Mouse (Mus musculus) R1 (cell line): ENCODE results near the gene Rfng.
"Not testable (repeated sequence)": the region's sequence is repeated elsewhere in the genome, so short reads cannot be mapped to it uniquely, and the experiment has no call there.

Experiments
- DNase-seq: peaks from one replicate; pipeline ENCODE4 v3.0.0-alpha.2; 2018; ENCODE audit warnings: low read depth, low spot score

The Rfng gene

DNA sequence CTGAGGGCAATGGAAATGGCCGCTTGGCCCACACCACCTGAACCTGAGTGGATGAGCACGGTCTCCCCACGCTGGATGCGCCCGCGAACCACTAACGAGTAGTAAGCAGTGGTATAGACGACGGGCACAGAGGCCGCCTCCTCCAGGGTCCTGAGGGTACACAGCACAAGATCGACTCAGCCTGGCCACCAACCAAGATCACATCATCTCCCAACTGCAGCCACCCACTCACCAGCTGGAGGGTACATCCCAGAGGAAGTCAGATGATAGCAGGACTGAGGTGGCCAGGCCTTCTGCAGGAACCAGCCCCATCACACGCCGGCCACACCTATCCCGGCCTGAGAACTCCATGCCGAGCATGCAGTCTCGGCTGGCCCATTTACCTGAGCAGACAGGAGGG lies 28.1 kb upstream of the Rfng start:
- no peak for DNase-seq

DNA sequence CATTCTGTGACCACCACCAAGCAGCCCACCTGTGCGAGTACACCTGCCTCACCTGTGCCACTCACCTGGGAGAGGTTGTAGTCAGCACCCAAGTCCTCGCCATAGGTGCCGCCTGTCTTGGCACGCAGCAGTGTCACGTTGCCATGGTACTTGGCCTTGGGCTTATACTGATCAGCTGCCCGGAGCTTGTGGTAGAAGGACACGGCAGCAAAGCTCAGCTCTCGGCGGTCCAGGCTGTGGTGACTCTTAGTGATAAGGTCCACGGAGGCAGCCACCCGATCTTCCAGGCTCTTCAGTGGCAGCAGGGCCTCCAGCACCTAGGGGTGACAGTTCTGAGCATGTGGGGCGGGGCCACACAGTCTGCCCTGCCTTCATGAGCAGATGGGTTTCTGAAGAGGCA lies 24.0 kb upstream of the Rfng start:
- no peak for DNase-seq

DNA sequence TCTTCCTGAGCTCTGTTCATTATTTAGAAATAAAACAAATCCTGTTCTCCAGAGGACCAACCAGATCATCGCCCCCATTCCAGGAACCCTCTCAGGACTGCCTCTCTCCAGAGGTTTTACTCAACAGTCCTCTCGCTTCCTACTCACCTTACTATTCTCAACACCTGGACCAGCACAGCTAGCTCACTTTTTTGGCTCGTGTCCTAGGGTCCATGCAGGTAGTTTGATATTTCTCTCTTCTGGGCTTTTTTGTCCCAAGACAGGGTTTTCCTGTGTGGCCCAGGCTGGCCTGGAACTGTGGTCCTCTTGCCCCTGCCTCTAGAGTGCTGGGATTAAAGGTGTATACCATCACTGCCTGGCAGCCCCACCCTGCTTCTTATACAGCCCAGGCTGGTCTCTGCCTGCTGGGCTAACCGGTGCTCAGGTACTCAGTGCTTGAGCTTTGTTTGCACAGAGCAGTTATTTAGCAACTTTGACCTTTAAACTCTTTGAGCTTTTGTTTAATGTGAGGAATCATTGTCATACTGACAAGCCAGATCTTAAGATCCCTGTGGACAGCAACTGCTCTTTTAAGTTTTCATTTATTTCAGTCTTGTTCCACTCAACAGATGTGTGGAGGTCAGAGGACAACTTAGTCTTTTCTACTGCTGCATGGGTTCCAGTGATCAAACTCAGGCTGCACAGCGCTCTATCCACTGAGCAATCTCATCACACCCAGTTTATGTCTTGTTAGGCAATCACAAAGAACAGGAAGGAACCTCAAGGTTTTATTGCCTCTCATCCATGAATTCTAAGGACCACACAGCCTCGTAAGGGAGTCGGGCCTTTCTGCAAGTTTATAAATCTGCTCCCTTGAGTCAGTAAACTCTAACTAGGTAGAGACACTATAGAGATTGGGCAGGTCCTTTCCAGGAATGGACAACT lies 21.6 kb upstream of the Rfng start:
- peak; percentile 64 for DNase-seq

DNA sequence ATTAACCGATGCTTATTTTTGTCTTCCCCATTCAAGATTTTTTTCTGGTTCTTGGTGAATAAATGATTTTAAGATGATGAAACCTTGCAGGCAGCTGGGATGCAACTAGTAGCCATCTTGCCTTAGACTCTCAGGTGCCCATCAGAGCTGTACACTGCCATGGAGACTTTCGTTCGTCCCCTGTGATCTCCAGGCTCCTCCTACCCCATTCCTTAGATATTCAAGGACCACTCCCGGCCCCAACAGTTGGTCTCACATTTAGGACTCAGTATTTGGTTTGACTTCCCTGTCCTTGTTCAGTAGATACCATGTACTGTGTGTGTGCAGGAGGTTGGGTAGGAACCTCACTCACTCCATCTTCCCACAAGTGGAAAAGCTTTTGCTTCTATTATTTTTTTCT lies 20.8 kb upstream of the Rfng start:
- DNase-seq, result peak; percentile 37

DNA sequence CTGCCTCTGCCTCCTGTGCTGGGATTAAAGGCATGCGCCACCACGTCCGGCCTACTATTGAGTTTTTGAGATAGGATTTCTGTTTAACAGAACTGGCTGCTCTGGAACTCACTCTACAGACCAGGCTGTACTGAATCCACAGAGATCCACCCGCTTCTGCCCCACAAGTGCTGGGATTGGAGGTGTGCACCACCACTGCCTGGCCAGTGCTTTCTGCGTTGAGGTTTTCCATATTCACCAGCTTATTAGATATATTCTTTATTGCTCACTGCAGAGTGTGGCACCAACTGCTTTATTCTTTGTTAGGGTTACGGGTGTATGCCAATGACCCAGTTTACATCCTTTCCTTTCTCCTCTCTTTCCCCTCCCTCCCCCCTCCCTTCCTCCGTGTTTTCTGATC lies 20.3 kb upstream of the Rfng start:
- no peak for DNase-seq

DNA sequence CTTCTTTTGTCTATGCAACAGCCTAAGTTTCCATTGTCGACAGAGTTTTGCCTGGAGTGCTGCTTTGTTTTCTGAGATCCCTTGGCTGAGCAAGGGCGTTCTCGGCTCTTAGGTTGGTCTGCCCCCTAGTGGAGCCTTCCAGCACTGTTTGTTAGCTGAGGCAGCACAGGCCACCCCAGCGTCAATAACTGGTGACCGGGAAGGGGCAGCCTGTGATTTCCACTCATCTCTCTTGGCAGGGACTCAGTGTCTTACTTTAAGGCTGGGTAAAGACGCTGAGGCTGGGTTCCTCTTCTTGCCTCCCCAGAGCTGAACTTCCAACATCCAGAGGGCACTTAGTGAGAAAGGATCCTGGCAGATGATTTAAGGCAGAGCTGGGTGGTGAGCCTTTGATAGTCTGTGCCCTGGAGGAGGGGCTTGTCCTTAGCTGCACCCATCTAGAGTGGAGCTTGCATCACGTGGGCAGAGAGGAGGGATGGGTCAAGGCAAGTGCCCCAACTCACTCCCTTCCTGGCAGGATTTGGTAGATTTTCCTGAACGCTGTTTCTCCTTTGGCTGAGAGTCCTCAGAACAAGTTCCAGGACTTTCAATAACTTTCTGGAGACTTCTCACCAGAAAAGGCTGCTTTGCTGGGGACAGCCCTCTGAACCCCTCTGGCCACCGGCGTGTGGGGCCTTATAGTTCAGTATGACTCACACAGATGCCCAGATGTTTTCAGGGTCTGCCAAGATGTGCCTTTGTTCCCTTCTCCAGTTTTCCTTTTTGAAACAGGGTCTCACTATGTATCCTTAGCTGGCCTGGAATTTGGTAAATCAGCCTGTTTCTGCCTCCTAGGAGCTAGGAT lies 16.3 kb upstream of the Rfng start:
- DNase-seq, result peak; percentile 96

DNA sequence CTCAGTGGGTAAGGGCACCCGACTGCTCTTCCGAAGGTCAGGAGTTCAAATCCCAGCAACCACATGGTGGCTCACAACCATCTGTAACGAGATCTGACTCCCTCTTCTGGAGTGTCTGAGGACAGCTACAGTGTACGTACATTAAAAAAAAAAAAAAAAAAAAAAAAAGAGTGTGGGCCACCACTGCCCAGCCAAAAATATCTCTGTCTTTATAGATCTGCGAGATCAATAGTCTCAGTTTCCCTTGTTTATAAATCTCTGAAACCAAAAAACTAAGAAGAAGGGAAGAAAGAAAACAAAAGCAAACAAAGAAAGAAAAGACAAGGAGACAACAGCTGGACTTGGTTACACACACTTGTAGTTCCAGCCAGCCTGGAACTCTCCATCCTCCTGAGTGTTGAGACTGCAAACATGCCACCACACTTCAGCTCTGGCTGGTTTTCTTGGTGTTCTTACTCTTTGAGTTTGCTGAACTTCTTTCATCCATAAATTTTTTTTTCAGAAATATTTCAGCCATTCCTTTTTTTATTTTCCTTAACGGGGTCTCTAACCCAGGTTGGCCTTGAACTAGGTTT lies 15.4 kb upstream of the Rfng start:
- DNase-seq, result no peak

DNA sequence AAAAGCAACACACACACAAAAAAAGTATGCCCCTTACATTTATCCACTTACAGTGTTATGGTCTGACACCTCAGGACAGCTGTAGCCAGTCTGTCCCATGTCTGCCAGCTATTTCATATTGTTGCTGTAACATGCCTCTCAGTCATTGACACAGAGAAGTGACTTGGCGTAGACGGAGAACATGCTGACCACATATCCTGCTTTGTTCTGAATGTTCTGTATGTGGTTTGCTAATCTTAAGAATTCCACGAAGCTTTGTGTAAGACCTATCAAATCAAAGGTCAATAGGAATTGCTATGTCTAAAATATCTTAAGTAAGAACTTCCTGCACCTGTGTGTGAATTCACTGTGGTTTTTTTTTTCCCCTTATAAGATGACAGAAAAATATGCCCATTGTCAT lies 14.2 kb upstream of the Rfng start:
- no peak for DNase-seq

DNA sequence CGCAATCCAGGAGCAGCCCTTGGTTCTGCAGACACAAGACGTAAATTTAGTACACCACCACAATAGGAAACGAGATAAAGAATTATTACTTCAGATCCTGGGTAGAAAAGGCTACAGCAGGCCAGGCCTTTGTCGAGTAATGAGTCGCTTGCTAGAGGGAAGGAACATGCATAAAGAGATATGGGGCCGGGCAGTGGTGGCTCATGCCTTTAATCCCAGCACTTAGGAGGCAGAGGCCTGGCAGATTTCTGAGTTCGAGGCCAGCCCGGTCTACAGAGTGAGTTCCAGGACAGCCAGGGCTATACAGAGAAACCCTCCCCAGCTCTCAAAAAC lies 12.6 kb upstream of the Rfng start:
- no peak for DNase-seq

DNA sequence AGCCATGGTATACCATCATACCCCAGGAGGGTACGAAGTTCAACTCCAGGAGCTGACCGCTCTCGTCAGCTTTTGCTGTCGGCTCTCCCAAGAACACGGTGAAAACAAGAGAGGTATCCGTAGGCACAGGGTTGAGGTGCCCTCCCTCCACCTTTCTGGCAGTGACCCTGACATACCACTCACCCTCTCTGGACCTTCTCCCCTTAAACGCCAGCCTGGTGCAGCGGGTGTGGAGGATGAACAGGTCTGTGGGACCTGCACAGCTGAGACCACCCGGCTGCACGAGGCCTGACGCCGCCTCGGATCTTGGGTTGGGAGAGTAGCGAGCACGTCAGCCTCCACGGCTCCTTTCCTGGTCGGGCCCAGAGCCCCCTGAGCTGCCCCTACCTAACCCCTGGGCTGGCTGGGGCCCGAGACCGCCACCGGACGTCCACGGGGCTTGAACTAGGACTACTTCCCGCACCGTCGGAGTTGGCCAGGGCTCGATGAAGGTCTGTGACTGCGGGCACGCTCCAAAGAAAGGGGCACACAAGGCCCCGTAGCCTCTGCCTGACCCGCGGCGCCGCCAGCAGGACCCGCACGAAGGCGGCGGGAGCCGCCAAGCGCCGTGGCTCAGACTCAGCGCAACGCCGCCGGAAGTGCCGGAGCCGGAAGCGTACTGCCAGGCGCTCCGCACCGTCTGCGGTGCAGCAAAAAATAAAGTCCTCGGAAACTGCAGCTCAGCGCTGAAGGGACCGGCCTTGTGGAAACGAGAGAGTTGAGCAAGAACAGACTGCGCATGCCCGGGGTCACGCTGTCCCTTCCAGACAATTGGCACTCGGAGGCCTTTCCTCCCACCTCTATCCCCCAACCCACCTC lies 12.0 kb upstream of the Rfng start, which contains the start of gene Dus1l:
Dus1l (minus strand) TSS at position 648 of the 858 bp plus-strand sequence.
- peak; percentile 97 for DNase-seq

DNA sequence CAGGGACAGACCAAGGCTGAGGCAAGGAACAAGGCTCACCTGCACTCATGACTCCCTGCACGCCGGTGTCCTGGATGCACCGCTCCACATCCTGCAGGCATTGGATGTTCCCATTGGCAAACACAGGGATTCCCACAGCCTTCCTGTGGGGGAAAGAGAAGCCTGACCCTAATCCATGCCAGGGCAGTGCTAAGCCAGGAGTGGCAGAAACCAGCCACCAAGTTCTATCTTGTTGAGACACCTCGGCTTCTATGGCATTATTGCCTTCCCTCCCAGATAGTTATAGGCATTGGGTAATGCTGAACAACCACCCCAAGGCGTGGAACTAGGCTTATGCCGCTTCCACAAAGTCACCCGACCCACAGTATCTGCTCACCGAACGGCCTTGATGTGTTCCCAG lies 8.6 kb upstream of the Rfng start:
- DNase-seq, result no peak

DNA sequence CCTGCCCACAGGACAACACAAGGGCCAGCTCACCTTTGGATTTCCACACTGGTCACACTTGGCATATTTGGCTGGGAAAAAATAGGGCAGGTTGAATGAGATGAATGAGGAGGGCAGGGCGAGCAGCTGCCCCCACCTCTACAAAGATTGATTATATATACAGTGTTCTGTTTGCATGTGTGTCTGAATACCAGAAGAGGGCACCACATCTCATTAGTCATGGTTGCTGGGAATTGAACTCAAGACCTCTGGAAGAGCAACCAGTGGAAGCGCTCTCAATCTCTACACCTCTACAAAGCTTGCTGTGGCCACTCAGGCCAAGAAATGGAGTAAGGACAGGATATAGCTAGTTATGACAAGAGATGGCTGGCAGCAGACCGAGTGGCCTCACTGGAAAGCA lies 5.8 kb upstream of the Rfng start:
- DNase-seq, result no peak

DNA sequence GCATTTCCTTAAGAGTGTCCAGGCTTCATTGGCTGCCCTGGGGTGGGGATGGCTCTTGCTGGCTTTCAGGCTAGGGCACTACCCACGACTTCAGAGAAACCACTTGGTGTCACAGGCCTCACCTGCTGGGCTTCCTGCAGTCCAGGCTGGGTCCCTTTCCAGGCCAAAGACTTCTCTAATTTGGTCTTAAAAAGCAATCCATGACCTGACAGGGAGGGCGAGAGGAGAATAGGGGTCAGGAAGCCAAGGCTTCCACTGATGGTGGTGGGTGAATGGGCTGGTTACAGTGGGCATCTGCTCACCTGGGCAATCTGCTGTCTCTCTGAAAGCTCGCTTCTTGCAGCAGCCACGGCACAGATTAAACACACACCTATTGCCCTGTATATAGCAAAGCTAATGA lies 5.3 kb upstream of the Rfng start:
- DNase-seq, result no peak

DNA sequence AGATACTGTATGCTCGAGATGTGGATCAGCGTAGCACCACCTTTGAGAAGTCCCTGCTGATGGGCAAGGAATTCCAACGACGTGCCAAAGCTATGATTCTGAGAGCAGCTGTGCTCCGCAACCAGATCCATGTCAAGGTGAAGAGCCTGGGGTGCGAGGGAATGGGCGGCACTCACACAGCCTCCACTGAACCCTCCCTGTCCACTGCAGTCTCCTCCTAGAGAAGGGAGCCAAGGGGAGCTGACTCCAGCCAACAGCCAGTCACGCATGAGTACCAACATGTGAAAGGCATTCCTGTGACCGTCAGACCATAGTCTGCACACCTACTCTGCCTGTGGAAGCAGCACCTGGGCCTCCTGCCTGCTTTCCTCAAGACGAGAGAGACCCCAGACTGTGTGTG lies 4.5 kb upstream of the Rfng start:
- not testable (repeated sequence) for DNase-seq

DNA sequence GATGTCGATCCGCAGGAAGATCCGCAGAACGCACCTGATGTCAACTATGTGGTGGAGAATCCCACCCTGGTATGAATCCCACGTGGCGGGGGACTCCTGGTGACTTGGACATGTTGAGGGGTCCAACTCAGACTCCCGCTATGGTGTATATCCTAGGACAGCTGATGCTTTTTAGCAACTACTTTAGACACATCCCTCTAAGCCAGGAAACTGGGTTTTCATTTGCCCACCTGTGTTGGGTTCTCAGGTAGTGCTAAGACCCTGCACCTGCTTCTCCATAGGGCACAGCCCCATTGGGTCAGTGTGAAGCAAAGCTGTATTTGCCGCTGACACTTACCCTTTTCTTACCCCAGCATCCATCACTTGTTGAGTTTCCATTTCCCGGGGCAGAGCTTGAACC lies 1.1 kb upstream of the Rfng start:
- DNase-seq, result no peak

DNA sequence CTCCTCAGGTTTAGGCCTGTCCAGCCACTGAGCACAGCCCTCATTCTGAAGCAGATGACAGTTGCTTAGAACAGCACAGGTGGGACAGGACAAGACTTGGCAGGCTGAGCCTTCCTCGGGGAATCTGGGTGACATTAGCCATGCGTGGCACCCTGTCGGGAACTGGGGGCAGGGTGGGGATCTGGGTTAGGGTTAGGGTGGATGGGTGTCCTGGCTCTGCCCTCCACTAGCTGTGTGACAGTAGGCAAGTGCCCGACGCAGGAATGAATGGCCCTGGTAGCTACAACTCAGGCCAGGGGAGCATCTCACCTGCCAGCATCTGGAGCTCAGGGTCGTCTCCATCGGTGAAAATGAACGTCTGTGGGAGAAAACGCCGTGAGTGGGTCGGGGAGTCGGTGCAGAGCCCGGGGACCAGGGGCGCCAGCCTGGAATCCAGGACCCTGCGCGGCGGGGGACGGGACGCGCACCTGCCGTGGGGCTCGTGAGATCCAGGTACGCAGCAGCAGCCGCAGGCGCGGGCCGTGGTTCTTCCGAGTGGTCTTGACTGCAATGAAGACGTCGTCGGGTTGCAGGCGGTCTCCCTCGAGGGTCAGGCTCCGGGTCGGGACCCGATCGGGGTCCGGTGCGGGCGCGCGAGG lies 462 bp downstream of the Rfng start:
- peak; percentile 32 for DNase-seq

DNA sequence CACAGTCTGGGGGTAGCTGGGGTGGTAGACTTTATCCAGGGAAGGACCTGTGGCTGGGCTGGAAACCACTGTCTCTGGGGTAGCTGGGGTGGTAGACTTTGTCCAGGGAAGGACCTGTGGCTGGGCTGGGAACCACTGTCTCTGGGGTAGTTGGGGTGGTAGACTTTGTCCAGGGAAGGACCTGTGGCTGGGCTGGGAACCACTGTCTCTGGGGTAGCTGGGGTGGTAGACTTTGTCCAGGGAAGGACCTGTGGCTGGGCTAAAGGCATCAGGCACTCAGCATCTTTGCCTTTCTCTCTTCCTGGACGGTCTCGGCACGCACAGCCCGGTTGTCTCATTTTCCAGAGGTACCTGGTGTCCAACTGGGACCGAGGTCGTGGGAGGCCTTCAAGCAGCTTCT lies 2.6 kb downstream of the Rfng start:
- DNase-seq, result not testable (repeated sequence)

DNA sequence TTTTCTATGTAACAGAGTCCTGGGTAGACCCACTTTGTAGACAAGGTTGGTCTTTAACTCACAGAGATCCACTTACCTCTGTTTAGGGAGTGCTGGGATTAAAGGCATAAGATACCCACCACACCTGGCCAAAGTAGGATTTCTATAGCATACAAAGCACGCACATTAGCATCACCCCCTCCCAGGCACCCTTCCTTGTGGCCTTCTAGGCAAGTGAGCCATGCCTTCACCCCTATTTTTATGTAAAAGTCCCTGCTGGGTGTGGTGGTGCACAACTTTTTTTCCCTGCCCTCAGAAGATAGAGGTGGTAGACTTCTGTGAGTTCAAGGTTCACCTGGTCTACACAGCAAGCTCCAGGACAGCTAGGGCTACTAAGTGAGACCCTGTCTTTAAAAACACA lies 4.1 kb downstream of the Rfng start:
- DNase-seq, result peak; percentile 71

DNA sequence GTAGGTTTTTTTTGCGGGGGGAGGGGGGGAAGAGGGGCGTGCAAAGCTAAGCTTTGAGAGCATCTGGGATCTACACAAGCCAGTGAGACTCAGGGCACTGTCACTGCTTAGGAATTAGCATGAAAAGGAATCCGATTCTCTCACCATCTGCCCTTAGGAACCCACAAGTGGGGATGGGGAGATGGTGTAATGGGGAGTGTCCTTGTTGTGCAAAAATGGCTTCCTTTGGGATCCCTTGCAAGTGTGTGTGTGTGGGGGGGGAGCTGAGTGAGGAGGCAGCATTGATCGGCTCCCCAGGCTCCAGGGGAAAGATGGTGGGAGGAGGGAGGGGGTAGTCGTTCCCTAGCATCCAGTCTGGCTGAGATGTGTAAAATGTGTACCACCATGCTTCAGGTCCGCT lies 6.9 kb downstream of the Rfng start:
- peak; percentile 55 for DNase-seq

DNA sequence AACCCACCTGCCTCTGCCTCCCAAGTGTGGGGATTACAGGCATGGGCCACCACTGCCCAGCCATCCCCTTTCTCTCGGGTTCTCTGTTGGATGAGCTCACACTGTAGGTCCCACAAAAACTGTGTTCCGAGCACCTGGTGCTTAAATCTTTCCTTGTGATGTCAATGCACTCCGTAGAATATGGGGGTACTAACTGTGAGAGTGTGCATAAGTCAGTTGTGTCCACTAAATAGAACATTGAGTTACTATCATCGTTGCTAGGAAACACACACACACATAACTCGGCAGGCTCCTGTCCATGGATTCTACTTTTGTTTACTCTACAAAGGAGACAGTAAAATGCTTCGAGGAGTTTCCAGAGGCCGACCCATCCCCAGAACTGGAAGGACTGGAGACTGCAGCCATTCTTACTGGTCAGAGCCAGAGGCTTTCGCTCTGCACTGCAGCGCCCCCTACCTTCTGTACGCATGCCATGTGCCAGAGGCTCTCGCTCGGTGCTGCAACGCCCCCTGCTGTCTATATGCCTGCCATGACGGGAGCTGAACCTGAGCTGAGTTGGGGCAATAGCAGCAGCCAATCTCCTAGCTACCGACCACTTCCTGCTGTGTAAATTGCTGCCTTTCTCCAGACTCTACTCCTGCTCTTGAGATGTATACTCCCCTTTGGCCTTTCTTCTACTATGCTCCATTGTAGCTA lies 8.1 kb downstream of the Rfng start:
- peak; percentile 92 for DNase-seq
